Mouse (Mus musculus): Measurements from ENCODE around the gene Pde9a.

Pde9a gene

GRCm38 (mm10) chr17:31433978-31434797 lies 48.2 kb downstream of the Pde9a start:
- peak in 1 of 2 experiments; percentile 42 for DNase-seq

DNA sequence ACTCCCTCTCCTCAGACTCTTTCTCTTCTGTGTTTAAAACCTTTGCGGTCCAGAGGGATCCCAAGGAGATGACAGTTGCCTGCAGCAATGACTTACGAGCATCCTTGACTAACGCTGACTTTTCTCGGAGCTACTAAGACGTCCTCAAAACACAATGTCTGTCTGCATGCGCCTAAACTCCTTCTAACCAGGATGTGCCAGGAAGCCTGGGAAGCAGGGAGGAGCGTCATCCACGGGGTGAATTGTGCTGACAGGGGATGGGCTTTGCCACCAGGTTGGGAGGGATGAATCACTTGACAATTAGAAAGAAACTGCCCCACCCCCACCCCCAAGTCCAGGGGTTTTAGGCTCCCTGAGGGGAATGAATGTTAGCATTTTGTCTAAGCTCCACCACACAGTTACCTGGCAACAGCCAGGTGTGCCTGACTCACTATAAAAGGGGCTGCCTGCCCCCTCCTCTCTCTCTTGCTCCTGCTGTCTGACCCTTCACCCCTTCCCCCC lies 48.9 kb downstream of the Pde9a start:
- no peak for DNase-seq

GRCm38 (mm10) chr17:31435934-31436813 lies 50.2 kb downstream of the Pde9a start:
- DNase-seq, result no peak

DNA sequence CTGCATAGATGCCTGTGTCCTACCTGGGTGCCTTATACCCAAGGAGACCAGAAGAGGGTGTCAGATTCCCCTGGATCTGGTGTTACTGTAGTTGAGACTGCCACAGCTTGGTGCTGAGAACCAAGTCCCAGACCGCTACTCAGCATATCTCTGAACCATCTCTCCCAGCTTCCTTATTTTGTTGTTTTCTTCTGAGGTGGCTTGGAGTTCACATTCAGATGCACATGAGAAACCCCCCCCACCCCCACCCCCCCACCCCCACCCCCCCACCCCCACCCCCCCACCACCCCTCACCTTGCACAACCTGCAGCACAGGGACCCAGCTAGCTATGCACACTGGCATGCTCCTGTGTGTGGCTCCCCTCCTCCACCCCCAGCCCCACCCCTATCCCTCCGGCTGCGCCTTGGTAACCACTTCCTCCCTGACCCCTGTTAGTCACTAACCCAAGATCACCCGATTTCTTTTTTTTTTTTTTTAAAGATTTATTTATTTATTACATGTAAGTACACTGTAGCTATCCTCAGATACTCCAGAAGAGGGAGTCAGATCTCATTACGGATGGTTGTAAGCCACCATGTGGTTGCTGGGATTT lies 50.9 kb downstream of the Pde9a start:
- no peak for DNase-seq

DNA sequence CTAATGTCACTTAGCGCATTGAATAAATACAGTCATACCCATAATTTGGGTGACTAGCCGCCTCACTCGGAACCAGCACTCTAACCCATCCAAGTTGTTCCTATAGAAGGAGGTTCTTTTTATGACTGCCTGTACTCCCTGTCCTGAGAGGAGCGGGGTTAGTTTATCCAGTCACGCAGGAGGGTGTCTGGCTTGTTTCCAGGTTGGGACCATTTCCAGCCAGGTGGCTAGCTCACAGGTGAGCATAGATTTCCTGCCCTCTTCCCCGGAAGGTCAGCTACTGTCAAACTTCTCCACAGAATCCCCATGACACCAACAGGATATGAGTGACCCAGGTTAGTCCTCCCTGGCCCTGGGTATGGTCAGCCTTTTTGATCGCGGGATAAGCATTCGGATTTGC lies 51.5 kb downstream of the Pde9a start:
- DNase-seq, result peak; percentile 57 to 71

GRCm38 (mm10) chr17:31439978-31440377 lies 54.0 kb downstream of the Pde9a start:
- DNase-seq, result no peak

DNA sequence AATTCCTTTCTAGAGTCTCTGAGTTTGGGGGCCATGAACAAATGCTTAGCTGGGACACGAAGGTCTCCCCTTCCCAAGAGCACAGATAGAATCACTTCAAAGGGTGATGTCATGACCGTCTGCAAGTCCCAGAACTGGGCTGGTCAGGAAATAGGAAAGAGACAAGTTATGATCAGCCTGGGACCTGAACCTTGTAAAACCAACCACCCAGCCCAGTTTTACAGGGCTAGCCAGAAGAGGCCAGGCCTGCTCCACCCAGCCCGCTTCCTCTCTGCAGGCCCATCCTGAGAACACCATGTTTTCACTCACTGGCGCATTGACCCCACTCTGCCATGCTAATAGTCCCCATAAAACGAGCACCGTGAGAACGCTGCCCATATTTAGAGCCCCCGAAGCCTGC lies 56.5 kb downstream of the Pde9a start:
- no peak for DNase-seq

- no peak for DNase-seq
Observed at GRCm38 (mm10) chr17:31444251-31444650, 58.2 kb downstream of the Pde9a start.

DNA sequence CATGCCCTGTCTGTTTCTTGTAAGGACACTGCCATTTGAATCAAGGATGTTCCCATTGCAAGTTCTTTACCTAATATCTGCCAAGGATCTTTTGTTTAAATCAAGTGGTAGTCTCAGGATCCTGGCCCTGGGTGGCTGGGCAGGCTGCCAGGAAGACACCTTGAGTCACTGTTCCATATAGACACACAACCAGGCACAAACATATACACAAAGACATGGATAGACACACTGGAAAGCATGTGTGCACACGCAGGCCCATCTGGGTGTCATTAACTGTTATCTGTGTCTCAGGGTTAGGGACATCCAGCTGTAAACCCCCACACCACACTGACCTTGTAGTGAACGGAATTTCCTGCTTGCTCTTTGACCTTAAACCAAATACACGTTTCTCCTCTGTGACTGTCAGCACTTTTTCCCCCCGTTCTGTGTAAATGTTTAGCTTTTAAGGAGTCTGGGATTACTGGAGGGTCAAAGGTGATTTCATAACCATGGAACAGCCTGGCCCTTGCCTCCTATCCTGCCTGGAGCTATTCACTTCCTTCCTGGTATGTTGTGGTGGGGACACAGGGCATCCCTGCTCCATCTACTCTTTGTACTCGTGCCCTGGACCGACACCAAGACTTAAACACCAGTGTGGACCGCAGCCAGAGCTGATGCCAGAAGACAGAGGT lies 59.2 kb downstream of the Pde9a start:
- peak in 1 of 2 experiments; percentile 44 for DNase-seq

GRCm38 (mm10) chr17:31447766-31448165 lies 61.8 kb downstream of the Pde9a start:
- peak; percentile 49 to 59 for DNase-seq

DNA sequence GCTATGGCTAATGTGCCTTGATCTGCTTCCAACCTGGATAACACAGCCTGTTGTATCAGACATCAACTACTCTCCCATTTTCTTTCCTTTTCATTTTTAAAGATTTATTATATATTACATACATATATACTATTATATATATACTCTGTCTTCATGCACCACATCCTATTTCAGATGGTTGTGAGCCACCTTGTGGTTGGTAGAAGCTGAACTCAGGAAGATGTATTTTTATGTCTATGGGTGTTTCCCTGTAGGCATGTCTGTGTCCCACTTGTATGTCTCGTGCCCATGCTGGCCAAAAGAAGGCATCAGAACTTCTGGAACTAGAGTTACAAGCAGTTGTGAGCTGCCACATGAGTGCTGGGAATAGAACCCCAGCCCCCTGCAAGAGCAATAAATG lies 62.5 kb downstream of the Pde9a start:
- no peak for DNase-seq

GRCm38 (mm10) chr17:31450206-31450605 lies 64.2 kb downstream of the Pde9a start:
- DNase-seq, result peak; percentile 49 to 52

GRCm38 (mm10) chr17:31451179-31451708 lies 65.2 kb downstream of the Pde9a start:
- DNase-seq, result peak; percentile 49 to 61

GRCm38 (mm10) chr17:31452816-31453215 lies 66.8 kb downstream of the Pde9a start:
- no peak for DNase-seq

- DNase-seq, result no peak
Observed at GRCm38 (mm10) chr17:31453476-31453875, 67.5 kb downstream of the Pde9a start.

- no peak for DNase-seq
Observed at GRCm38 (mm10) chr17:31454056-31454455, 68.0 kb downstream of the Pde9a start.

DNA sequence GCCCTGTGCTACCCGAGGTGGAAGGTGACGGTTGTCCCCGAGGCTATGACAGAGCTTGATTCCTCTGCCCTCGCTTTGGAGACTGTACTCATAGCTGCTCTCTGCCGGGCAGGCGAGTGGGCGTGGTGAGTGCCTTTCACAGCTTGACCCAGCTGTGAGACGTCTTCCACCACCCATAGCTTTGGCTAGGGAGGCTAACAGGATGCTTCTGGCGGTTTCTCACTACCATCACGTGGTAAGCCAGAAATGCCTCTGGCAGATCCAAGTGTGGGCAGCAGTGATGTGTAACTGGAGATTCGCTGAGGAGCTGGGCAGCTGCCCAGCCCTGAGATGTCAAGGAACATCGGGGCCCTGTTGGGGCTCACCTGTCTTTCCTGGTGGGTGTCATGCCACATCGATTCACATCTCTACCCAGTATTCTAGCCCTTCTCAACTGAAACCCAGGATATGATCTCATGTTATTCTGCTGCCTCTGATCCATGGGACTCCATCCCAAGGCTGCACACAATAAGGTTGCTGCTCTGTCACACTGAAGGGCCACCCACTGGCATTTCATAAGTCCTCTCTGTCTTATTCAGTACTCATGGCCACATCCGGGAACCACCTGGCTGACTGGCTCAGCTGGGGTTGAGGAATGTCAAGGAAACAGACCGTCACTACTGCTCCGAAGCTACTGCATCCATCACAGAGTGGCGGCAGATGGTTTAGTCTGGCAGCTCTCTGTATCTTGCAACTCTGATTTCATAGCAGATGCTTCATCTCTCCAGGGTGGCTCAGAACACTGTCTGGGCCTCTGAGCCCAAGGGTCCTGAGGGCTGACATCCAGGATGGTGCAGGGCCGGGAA lies 70.9 kb downstream of the Pde9a start:
- DNase-seq, result peak; percentile 72 to 76

- DNase-seq, result peak in 1 of 2 experiments; percentile 23
Observed at GRCm38 (mm10) chr17:31460416-31460815, 74.4 kb downstream of the Pde9a start.

GRCm38 (mm10) chr17:31462506-31462905 lies 76.5 kb downstream of the Pde9a start:
- DNase-seq, result no peak

DNA sequence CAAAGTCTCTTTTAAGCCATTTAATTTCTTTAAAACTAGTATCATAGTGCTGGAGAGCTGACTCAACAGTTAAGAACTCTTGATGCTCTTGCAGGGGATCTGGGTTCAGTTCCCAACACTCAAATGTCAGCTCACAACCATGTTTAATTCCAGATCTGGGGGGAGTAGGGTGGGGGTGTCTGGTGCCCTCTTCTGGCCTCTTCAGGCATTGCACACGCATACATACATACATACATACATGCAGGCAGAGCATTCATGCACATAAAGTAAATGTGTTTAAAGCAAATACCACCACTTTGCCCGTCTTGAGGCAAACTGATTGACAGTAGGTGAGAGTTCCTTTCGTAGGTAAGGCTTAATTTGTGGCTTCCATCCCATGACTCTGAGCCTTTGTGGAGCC lies 80.8 kb downstream of the Pde9a start:
- DNase-seq, result peak in 1 of 2 experiments; percentile 21

GRCm38 (mm10) chr17:31468496-31468895 lies 82.5 kb downstream of the Pde9a start:
- DNase-seq, result no peak
